Mouse (Mus musculus) cerebellum, postnatal 36 days (tissue): ENCODE measurements at regions not wholly inside any gene's neighbourhood (a gene's known extent, or its start where the extent isn't known, plus 50 kb on each side); places are given as distances from the start of the nearest gene placed in this dataset.

Experiments
- DNase-seq, 2 experiments: peaks; one replicate each; pipeline ENCODE4 v3.0.0; 2021 to 2022; ENCODE audit warnings: mixed read lengths in 2 of 2

- peak in 1 of 2 experiments; percentile 1 for DNase-seq
These were observed 55.8 kb upstream of the 5430402E10Rik start for GRCm38 (mm10) chrX:77980676-77981075.
